Mouse (Mus musculus) small intestine, adult 2 months (tissue): ENCODE data around the gene Rnf13.

ENCODE experiments used
- CTCF ChIP-seq: fragments of 200-500 bp; IDR thresholded peaks from 2 replicates; pipeline ENCODE4 v1.5.1; 2012; ENCODE audit warnings: low read depth, mild to moderate bottlenecking, control low read depth, inconsistent platforms, low read length, moderate library complexity, mixed read lengths; ENCODE audit not compliant: insufficient replicate concordance, insufficient read length; ENCODE audit errors: extremely low read depth
- POLR2A ChIP-seq: fragments of 200-500 bp; IDR thresholded peaks from 2 replicates; pipeline ENCODE4 v1.6.1; 2012; ENCODE audit warnings: low read depth, mild to moderate bottlenecking, control low read depth, inconsistent platforms, low read length, moderate library complexity

DNA sequence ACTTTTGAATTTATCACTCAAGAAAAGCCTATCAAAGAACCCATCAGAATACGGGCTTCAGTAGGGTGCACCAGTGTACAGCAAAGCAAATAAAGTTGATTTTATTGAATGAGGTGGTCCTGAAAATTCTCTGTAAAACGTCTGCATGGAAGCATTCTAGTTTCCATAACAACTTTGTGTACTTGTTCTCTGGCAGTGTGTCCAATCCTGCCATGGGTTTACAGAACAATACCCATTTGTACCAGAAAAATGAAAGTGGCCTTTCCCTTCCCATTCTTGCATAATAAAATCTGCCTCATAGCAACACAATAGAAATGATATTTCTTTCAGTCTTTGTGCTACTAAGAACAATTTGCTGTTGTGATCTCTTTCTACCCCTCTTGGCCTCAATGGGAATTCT lies 43.1 kb upstream of the Rnf13 start, which contains the start of gene Ankub1:
- no peak for TF ChIP-seq CTCF
- no peak for TF ChIP-seq POLR2A
